Mouse (Mus musculus) thymus, postnatal 10 days (tissue): Measurements from ENCODE around the gene Cep128.

Experiments used
- DNase-seq, 2 experiments: peaks; one replicate each; pipeline ENCODE4 v3.0.0; 2021; ENCODE audit warnings: low spot score in 2 of 2

Gene Cep128

GRCm38 (mm10) chr12:91307733-91308132, 76.5 kb downstream of the Cep128 start:
- no peak for DNase-seq

- no peak for DNase-seq
Observed at GRCm38 (mm10) chr12:91305769-91306168, 78.4 kb downstream of the Cep128 start.

GRCm38 (mm10) chr12:91305038-91305437, 79.2 kb downstream of the Cep128 start:
- no peak for DNase-seq

- DNase-seq, result no peak
Observed at GRCm38 (mm10) chr12:91298700-91299099, 85.5 kb downstream of the Cep128 start.

- no peak for DNase-seq
Observed at GRCm38 (mm10) chr12:91295870-91296269, 88.3 kb downstream of the Cep128 start.

GRCm38 (mm10) chr12:91295436-91295835, 88.8 kb downstream of the Cep128 start:
- no peak for DNase-seq

- DNase-seq, result no peak
Observed at GRCm38 (mm10) chr12:91273936-91274335, 110.3 kb downstream of the Cep128 start.

GRCm38 (mm10) chr12:91269634-91270033, 114.6 kb downstream of the Cep128 start:
- DNase-seq, result no peak

GRCm38 (mm10) chr12:91268974-91269373, 115.2 kb downstream of the Cep128 start:
- DNase-seq, result no peak

GRCm38 (mm10) chr12:91266014-91266413, 118.2 kb downstream of the Cep128 start:
- DNase-seq, result no peak

GRCm38 (mm10) chr12:91265462-91265861, 118.7 kb downstream of the Cep128 start:
- DNase-seq, result no peak

GRCm38 (mm10) chr12:91264828-91265355, 119.3 kb downstream of the Cep128 start:
- DNase-seq, result no peak

GRCm38 (mm10) chr12:91263705-91264104, 120.5 kb downstream of the Cep128 start:
- DNase-seq, result no peak

- no peak for DNase-seq
Observed at GRCm38 (mm10) chr12:91262801-91263200, 121.4 kb downstream of the Cep128 start.

- DNase-seq, result no peak
Observed at GRCm38 (mm10) chr12:91256334-91256733, 127.9 kb downstream of the Cep128 start.

GRCm38 (mm10) chr12:91254831-91255230, 129.4 kb downstream of the Cep128 start:
- DNase-seq, result no peak

- no peak for DNase-seq
Observed at GRCm38 (mm10) chr12:91220609-91221008, 163.6 kb downstream of the Cep128 start.

GRCm38 (mm10) chr12:91205550-91205949, 178.7 kb downstream of the Cep128 start:
- DNase-seq, result no peak

- no peak for DNase-seq
Observed at GRCm38 (mm10) chr12:91204330-91204729, 179.9 kb downstream of the Cep128 start.

- no peak for DNase-seq
Observed at GRCm38 (mm10) chr12:91202496-91202895, 181.7 kb downstream of the Cep128 start.

- no peak for DNase-seq
Observed at GRCm38 (mm10) chr12:91189111-91189510, 195.1 kb downstream of the Cep128 start.

- DNase-seq, result no peak
Observed at GRCm38 (mm10) chr12:91185564-91185963, 198.6 kb downstream of the Cep128 start.

GRCm38 (mm10) chr12:91184616-91185015, 199.6 kb downstream of the Cep128 start:
- no peak for DNase-seq

- DNase-seq, result no peak
Observed at GRCm38 (mm10) chr12:91183928-91184327, 200.3 kb downstream of the Cep128 start.
